Mouse (Mus musculus) erythroblast, adult 5-6 weeks (primary cell): ENCODE measurements around the gene Smpd3. TPM values are rescaled to one million over a fixed set of nuclear protein-coding genes. Genes with fewer than 3 reads are reported as not detected.

Experiments used
- ATAC-seq: replicated peaks from 2 replicates; pipeline ENCODE4 v1.8.0; 2016; ENCODE audit warnings: moderate number of reproducible peaks, mild to moderate bottlenecking, moderate TSS enrichment, inconsistent platforms; ENCODE audit not compliant: poor library complexity, low FRiP score, severe bottlenecking
- total RNA-seq, 2 experiments: library from RNA; stranded (forward) in 1 of 2; stranded (reverse) in 1 of 2; fragments of 150-400 nt in 1 of 2; fragments of 200-764, 138-1000 nt in 1 of 2; gene quantifications; 2 replicates each; pipeline versions ENCODE4 v1.2.3 to v1.2.4; 2015 to 2017; ENCODE audit warnings: low replicate concordance in 2 of 2

Smpd3 gene
- total RNA-seq (2015; ENCODE audit: low replicate concordance) (not detected in 2 replicates), total RNA-seq (2017; ENCODE audit: low replicate concordance) (0.42 TPM in 1 of 2 replicates, not detected in the other)

GRCm38 (mm10) chr8:106337852-106338521, at the start of gene Smpd3:
Smpd3 (minus strand) TSS chr8:106337988.
- ATAC-seq: peak; percentile 82

GRCm38 (mm10) chr8:106381026-106381425, 43.2 kb upstream of the Smpd3 start:
- ATAC-seq: no peak

GRCm38 (mm10) chr8:106379357-106379756, 41.6 kb upstream of the Smpd3 start:
- no peak for ATAC-seq

GRCm38 (mm10) chr8:106378501-106379048, 40.8 kb upstream of the Smpd3 start:
- no peak for ATAC-seq

GRCm38 (mm10) chr8:106376862-106377261, 39.1 kb upstream of the Smpd3 start:
- ATAC-seq: no peak

GRCm38 (mm10) chr8:106375957-106376356, 38.2 kb upstream of the Smpd3 start:
- no peak for ATAC-seq

- no peak for ATAC-seq
These were observed 31.3 kb upstream of the Smpd3 start for GRCm38 (mm10) chr8:106369069-106369468.

- no peak for ATAC-seq
These were observed 30.7 kb upstream of the Smpd3 start for GRCm38 (mm10) chr8:106368501-106368900.

GRCm38 (mm10) chr8:106364837-106365236, 27.0 kb upstream of the Smpd3 start:
- no peak for ATAC-seq

- ATAC-seq: no peak
These were observed 26.5 kb upstream of the Smpd3 start for GRCm38 (mm10) chr8:106364278-106364677.

- ATAC-seq: no peak
These were observed 25.5 kb upstream of the Smpd3 start for GRCm38 (mm10) chr8:106363321-106363720.

GRCm38 (mm10) chr8:106359650-106360338, 22.0 kb upstream of the Smpd3 start:
- ATAC-seq: no peak

- no peak for ATAC-seq
These were observed 13.3 kb upstream of the Smpd3 start for GRCm38 (mm10) chr8:106351135-106351534.

- no peak for ATAC-seq
These were observed 11.6 kb upstream of the Smpd3 start for GRCm38 (mm10) chr8:106349398-106349797.

- no peak for ATAC-seq
These were observed 8.3 kb upstream of the Smpd3 start for GRCm38 (mm10) chr8:106346123-106346522.

- ATAC-seq: no peak
These were observed 5.7 kb upstream of the Smpd3 start for GRCm38 (mm10) chr8:106343471-106343870.

- ATAC-seq: no peak
These were observed 5.0 kb upstream of the Smpd3 start for GRCm38 (mm10) chr8:106342828-106343227.

GRCm38 (mm10) chr8:106338741-106339209, 987 bp upstream of the Smpd3 start:
- no peak for ATAC-seq

- no peak for ATAC-seq
These were observed 1.2 kb downstream of the Smpd3 start for GRCm38 (mm10) chr8:106336561-106336960.

GRCm38 (mm10) chr8:106336031-106336430, 1.8 kb downstream of the Smpd3 start:
- ATAC-seq: no peak

- ATAC-seq: no peak
These were observed 2.6 kb downstream of the Smpd3 start for GRCm38 (mm10) chr8:106335196-106335595.
